Mouse (Mus musculus): ENCODE results near the gene Glrp1. TPM values are rescaled to one million over a fixed set of nuclear protein-coding genes. Genes with fewer than 3 reads are reported as not detected.
A peak's percentile ranks its signal among the peaks of the same experiment; 100 is the strongest.

Glrp1 gene
- total and polyA plus RNA-seq, 2 experiments from 2014 or later, result 0.26 TPM; not detected in 1

- ATAC-seq (ENCODE audit: insufficient read depth, low read depth) (peak; percentile 79), DNase-seq (ENCODE audit: low spot score) (peak; percentile 47)
- H3K9me3 ChIP-seq (replicated peaks; ENCODE audit: control insufficient read depth, low read length), result no peaks in the 10 kb centered on the region
- 40% methylated on average over 7 of the region's 7 CpGs for WGBS
- H3K4me1 ChIP-seq (ENCODE audit: control insufficient read depth, insufficient read depth), result peaks cover 7% of the 10 kb centered on the region; the same call in 1 of the 2 replicates
- no peaks in the 10 kb centered on the region for H3K36me3 ChIP-seq (replicated peaks; ENCODE audit: control insufficient read depth, insufficient read depth, low read length)
- no peak overlapping the region for H3K9ac ChIP-seq (replicated peaks; ENCODE audit: low read depth, low read length)
- H3K27me3 ChIP-seq (ENCODE audit: control insufficient read depth, insufficient read depth, low read length), result no peaks in the 10 kb centered on the region
- peak overlapping the region; percentile 40; the same call in 1 of the 2 replicates for H3K27ac ChIP-seq (ENCODE audit: low read depth)
- no peak for TF ChIP-seq EP300 (IDR thresholded peaks at IDR 0.05; ENCODE audit: low read depth)
- TF ChIP-seq CTCF (IDR thresholded peaks at IDR 0.05; ENCODE audit: low read depth), result no peak
- H3K4me2 ChIP-seq (ENCODE audit: low read depth, low read length), result no peak overlapping the region
- H3K4me3 ChIP-seq (ENCODE audit: low read depth, low read length), result no peak overlapping the region
These were observed 35.3 kb downstream of the Glrp1 start for GRCm38 (mm10) chr1:88474598-88474997.

- WGBS, result 68% methylated on average over 2 of the region's 2 CpGs
- TF ChIP-seq CTCF (IDR thresholded peaks at IDR 0.05; ENCODE audit: low read depth) (peak; percentile 51), EP300 (IDR thresholded peaks at IDR 0.05; ENCODE audit: low read depth) (no peak)
- Histone ChIP-seq H3K27ac (ENCODE audit: low read depth) (no peak overlapping the region), H3K9me3 (replicated peaks; ENCODE audit: control insufficient read depth, low read length) (no peaks in the 10 kb centered on the region), H3K9ac (replicated peaks; ENCODE audit: low read depth, low read length) (no peak overlapping the region), H3K4me2 (ENCODE audit: low read depth, low read length) (no peak overlapping the region), H3K36me3 (replicated peaks; ENCODE audit: control insufficient read depth, insufficient read depth, low read length) (no peaks in the 10 kb centered on the region), H3K4me3 (ENCODE audit: low read depth, low read length) (no peak overlapping the region), H3K4me1 (ENCODE audit: control insufficient read depth, insufficient read depth) (peaks cover 7% of the 10 kb centered on the region; the same call in 1 of the 2 replicates), H3K27me3 (ENCODE audit: control insufficient read depth, insufficient read depth, low read length) (no peaks in the 10 kb centered on the region)
- no peak for ATAC-seq (ENCODE audit: insufficient read depth, low read depth)
- no peak for DNase-seq (ENCODE audit: low spot score)
These were observed 36.0 kb downstream of the Glrp1 start for GRCm38 (mm10) chr1:88473899-88474298.

- no peak for ATAC-seq (ENCODE audit: insufficient read depth, low read depth)
- 59% methylated on average over 6 of the region's 6 CpGs for WGBS
- Histone ChIP-seq H3K9ac (replicated peaks; ENCODE audit: low read depth, low read length) (no peak overlapping the region), H3K4me1 (ENCODE audit: control insufficient read depth, insufficient read depth) (peaks cover 7% of the 10 kb centered on the region; the same call in 1 of the 2 replicates), H3K27ac (ENCODE audit: low read depth) (no peak overlapping the region), H3K27me3 (ENCODE audit: control insufficient read depth, insufficient read depth, low read length) (no peaks in the 10 kb centered on the region), H3K36me3 (replicated peaks; ENCODE audit: control insufficient read depth, insufficient read depth, low read length) (no peaks in the 10 kb centered on the region), H3K9me3 (replicated peaks; ENCODE audit: control insufficient read depth, low read length) (no peaks in the 10 kb centered on the region), H3K4me2 (ENCODE audit: low read depth, low read length) (no peak overlapping the region), H3K4me3 (ENCODE audit: low read depth, low read length) (no peak overlapping the region)
- TF ChIP-seq CTCF (IDR thresholded peaks at IDR 0.05; ENCODE audit: low read depth), result no peak
- TF ChIP-seq EP300 (IDR thresholded peaks at IDR 0.05; ENCODE audit: low read depth), result no peak
- no peak for DNase-seq (ENCODE audit: low spot score)
These were observed 37.6 kb downstream of the Glrp1 start for GRCm38 (mm10) chr1:88472258-88472657.

- no peak for ATAC-seq (ENCODE audit: insufficient read depth, low read depth)
- 79% methylated on average over 4 of the region's 4 CpGs for WGBS
- H3K4me3 ChIP-seq (ENCODE audit: low read depth, low read length), result no peak overlapping the region
- no peaks in the 10 kb centered on the region for H3K9me3 ChIP-seq (replicated peaks; ENCODE audit: control insufficient read depth, low read length)
- TF ChIP-seq CTCF (IDR thresholded peaks at IDR 0.05; ENCODE audit: low read depth) (no peak), EP300 (IDR thresholded peaks at IDR 0.05; ENCODE audit: low read depth) (no peak)
- no peak overlapping the region for H3K27ac ChIP-seq (ENCODE audit: low read depth)
- 0 out of 2 replicates have a peak, but pooled peaks cover under 1% of the 10 kb centered on the region for H3K4me1 ChIP-seq (ENCODE audit: control insufficient read depth, insufficient read depth)
- H3K4me2 ChIP-seq (ENCODE audit: low read depth, low read length), result no peak overlapping the region
- H3K27me3 ChIP-seq (ENCODE audit: control insufficient read depth, insufficient read depth, low read length), result no peaks in the 10 kb centered on the region
- DNase-seq (ENCODE audit: low spot score), result no peak
- H3K36me3 ChIP-seq (replicated peaks; ENCODE audit: control insufficient read depth, insufficient read depth, low read length), result no peaks in the 10 kb centered on the region
- no peak overlapping the region for H3K9ac ChIP-seq (replicated peaks; ENCODE audit: low read depth, low read length)
These were observed 40.1 kb downstream of the Glrp1 start for GRCm38 (mm10) chr1:88469746-88470145.

GRCm38 (mm10) chr1:88468335-88468734, 41.5 kb downstream of the Glrp1 start:
- H3K4me2 ChIP-seq (ENCODE audit: low read depth, low read length), result no peak overlapping the region
- peaks cover 5% of the 10 kb centered on the region; the same call in 1 of the 2 replicates for H3K4me1 ChIP-seq (ENCODE audit: control insufficient read depth, insufficient read depth)
- H3K4me3 ChIP-seq (ENCODE audit: low read depth, low read length), result no peak overlapping the region
- H3K27me3 ChIP-seq (ENCODE audit: control insufficient read depth, insufficient read depth, low read length), result no peaks in the 10 kb centered on the region
- no peak for TF ChIP-seq CTCF (IDR thresholded peaks at IDR 0.05; ENCODE audit: low read depth)
- no peak for TF ChIP-seq EP300 (IDR thresholded peaks at IDR 0.05; ENCODE audit: low read depth)
- no peaks in the 10 kb centered on the region for H3K36me3 ChIP-seq (replicated peaks; ENCODE audit: control insufficient read depth, insufficient read depth, low read length)
- ATAC-seq (ENCODE audit: insufficient read depth, low read depth) (no peak), DNase-seq (ENCODE audit: low spot score) (no peak)
- no peaks in the 10 kb centered on the region for H3K9me3 ChIP-seq (replicated peaks; ENCODE audit: control insufficient read depth, low read length)
- H3K9ac ChIP-seq (replicated peaks; ENCODE audit: low read depth, low read length), result no peak overlapping the region
- no peak overlapping the region for H3K27ac ChIP-seq (ENCODE audit: low read depth)
- 92% methylated on average over 2 of the region's 2 CpGs for WGBS

DNA sequence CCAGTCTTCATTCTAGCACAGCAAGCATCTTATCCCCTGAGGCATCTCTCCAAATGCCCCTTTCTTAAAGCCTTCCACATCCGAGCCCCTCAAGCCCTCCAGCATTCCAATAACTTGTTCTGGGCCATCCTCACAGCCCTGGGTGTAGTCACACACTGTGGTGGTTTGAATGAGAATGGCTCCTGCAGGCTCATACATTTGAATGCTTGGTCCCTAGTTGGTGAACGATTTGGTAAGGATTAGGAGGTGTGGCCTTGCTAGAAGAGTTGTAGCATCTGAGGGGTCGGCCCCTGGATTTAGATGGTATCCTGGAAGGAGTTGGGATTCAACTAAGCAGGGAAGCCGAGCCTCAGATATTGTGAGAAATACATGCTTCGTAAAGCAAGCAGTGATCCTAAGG, 42.0 kb downstream of the Glrp1 start:
- ATAC-seq (ENCODE audit: insufficient read depth, low read depth) (no peak), DNase-seq (ENCODE audit: low spot score) (no peak)
- H3K4me3 ChIP-seq (ENCODE audit: low read depth, low read length), result no peak overlapping the region
- H3K9ac ChIP-seq (replicated peaks; ENCODE audit: low read depth, low read length), result no peak overlapping the region
- peaks cover 5% of the 10 kb centered on the region; the same call in 1 of the 2 replicates for H3K4me1 ChIP-seq (ENCODE audit: control insufficient read depth, insufficient read depth)
- H3K9me3 ChIP-seq (replicated peaks; ENCODE audit: control insufficient read depth, low read length), result no peaks in the 10 kb centered on the region
- WGBS, result 85% methylated on average over 5 of the region's 5 CpGs
- no peak overlapping the region for H3K4me2 ChIP-seq (ENCODE audit: low read depth, low read length)
- TF ChIP-seq CTCF (IDR thresholded peaks at IDR 0.05; ENCODE audit: low read depth), result no peak
- H3K27ac ChIP-seq (ENCODE audit: low read depth), result no peak overlapping the region
- no peaks in the 10 kb centered on the region for H3K36me3 ChIP-seq (replicated peaks; ENCODE audit: control insufficient read depth, insufficient read depth, low read length)
- no peaks in the 10 kb centered on the region for H3K27me3 ChIP-seq (ENCODE audit: control insufficient read depth, insufficient read depth, low read length)

All from heart, postnatal 0 days (tissue).